Mouse (Mus musculus) midbrain, embryonic 11.5 days (tissue): Measurements from ENCODE around the gene Fen1. TPM values are rescaled to one million over a fixed set of nuclear protein-coding genes. Genes with fewer than 3 reads are reported as not detected.

ENCODE experiments used
- ATAC-seq: fragments of 200-750 bp; cut with Nextera tagmentation; 2 replicates; pipeline ENCODE4 v1.8.0; 2017; ENCODE audit warnings: moderate TSS enrichment, moderate library complexity; ENCODE audit not compliant: low FRiP score
- DNase-seq: peaks from one replicate; pipeline ENCODE4 v3.0.0; 2015; ENCODE audit warnings: low spot score; ENCODE audit errors: missing footprints
- H3K27ac ChIP-seq: fragments of 300-500 bp; sonication (generic); 2 replicates; pipeline ENCODE4 v1.5.1; 2014; ENCODE audit warnings: low read depth, low read length
- H3K27me3 ChIP-seq: fragments of 300-500 bp; sonication (generic); 2 replicates; pipeline ENCODE4 v1.6.1; 2014; ENCODE audit warnings: mild to moderate bottlenecking, low read length, moderate library complexity, mixed read lengths; ENCODE audit not compliant: control insufficient read depth, insufficient read depth
- H3K36me3 ChIP-seq: fragments of 300-500 bp; sonication (generic); 2 replicates; pipeline ENCODE4 v1.6.1; 2014; ENCODE audit warnings: mild to moderate bottlenecking, low read length, moderate library complexity, mixed read lengths; ENCODE audit not compliant: control insufficient read depth, insufficient read depth
- H3K4me1 ChIP-seq: fragments of 300-500 bp; sonication (generic); 2 replicates; pipeline ENCODE4 v1.6.1; 2014; ENCODE audit warnings: low read length; ENCODE audit not compliant: control insufficient read depth, insufficient read depth
- H3K4me2 ChIP-seq: fragments of 300-500 bp; sonication (generic); 2 replicates; pipeline ENCODE4 v1.6.1; 2014; ENCODE audit warnings: mild to moderate bottlenecking, moderate library complexity
- H3K4me3 ChIP-seq: fragments of 300-500 bp; sonication (generic); 2 replicates; pipeline ENCODE4 v1.5.1; 2014; ENCODE audit warnings: low read depth, low read length
- H3K9ac ChIP-seq: fragments of 300-500 bp; sonication (generic); 2 replicates; pipeline ENCODE4 v1.6.1; 2014; ENCODE audit warnings: low read length
- H3K9me3 ChIP-seq: fragments of 300-500 bp; sonication (generic); 2 replicates; pipeline ENCODE4 v1.6.1; 2016; ENCODE audit warnings: low read length; ENCODE audit not compliant: control insufficient read depth
- WGBS: fragments of 180-500 bp; shearing (Covaris S2); extraction: QIAGEN DNeasy Blood & Tissue Kit; methylation state at CpG from one replicate; pipeline ENCODE4 v1.1.7; 2014; 5-methylcytosine and 5-hydroxymethylcytosine counted together
- polyA plus RNA-seq: library from polyadenylated mRNA; unstranded; fragments of >200 nt; fragmentation: Nextera tagmentation; extraction: Ambion mirVana; gene quantifications from 2 replicates; pipeline ENCODE4 v1.2.1, GENCODE M21; 2014

The Fen1 gene
- polyA plus RNA-seq = 121 and 128 TPM in 2 replicates

- Histone ChIP-seq H3K27me3 (no peaks in the 10 kb centered on the region), H3K4me2 (peak within 1 kb of the TSS; percentile 94), H3K4me1 (peaks cover 12% of the 10 kb centered on the region), H3K9me3 (no peaks in the 10 kb centered on the region), H3K9ac (peak within 1 kb of the TSS; percentile 90), H3K36me3 (peaks cover 15% of the 10 kb centered on the region), H3K4me3 (peak within 1 kb of the TSS; percentile 92), H3K27ac (peak within 1 kb of the TSS; percentile 31; the same call in 1 of the 2 replicates)
- under 1% methylated on average over 40 of the region's 40 CpGs for WGBS
- DNase-seq = peak; percentile 98
- ATAC-seq = peak; percentile 93
Measured at GRCm38 (mm10) chr19:10203848-10204615, at the start of gene Fen1, which contains the start of gene Tmem258. Gene Fen1 (minus strand): TSS chr19:10204169. Gene Tmem258 (plus strand): TSS chr19:10204014.

- ATAC-seq = no peak
Measured at GRCm38 (mm10) chr19:10248128-10248527, 44.2 kb upstream of the Fen1 start.

GRCm38 (mm10) chr19:10247165-10247564 is 43.2 kb upstream of the Fen1 start:
- H3K27me3 ChIP-seq = no peaks in the 10 kb centered on the region
- DNase-seq = no peak
- H3K9me3 ChIP-seq = no peaks in the 10 kb centered on the region
- no peak overlapping the region for H3K4me2 ChIP-seq
- H3K4me1 ChIP-seq = peaks cover 10% of the 10 kb centered on the region
- H3K4me3 ChIP-seq = no peak overlapping the region
- H3K36me3 ChIP-seq = no peaks in the 10 kb centered on the region
- no peak overlapping the region for H3K9ac ChIP-seq
- no peak for ATAC-seq
- H3K27ac ChIP-seq = no peak overlapping the region
- 40% methylated on average over 6 of the region's 6 CpGs for WGBS

More at GRCm38 (mm10) chr19:10248128-10248527, 44.2 kb upstream of the Fen1 start:
- no peaks in the 10 kb centered on the region for H3K36me3 ChIP-seq
- no peak overlapping the region for H3K9ac ChIP-seq
- H3K4me2 ChIP-seq = no peak overlapping the region
- no peaks in the 10 kb centered on the region for H3K27me3 ChIP-seq
- DNase-seq = no peak
- no peaks in the 10 kb centered on the region for H3K9me3 ChIP-seq
- WGBS = 60% methylated on average over 20 of the region's 20 CpGs
- H3K27ac ChIP-seq = no peak overlapping the region
- H3K4me1 ChIP-seq = peaks cover 4% of the 10 kb centered on the region
- H3K4me3 ChIP-seq = no peak overlapping the region

- ATAC-seq = no peak
Measured at GRCm38 (mm10) chr19:10244183-10244582, 40.2 kb upstream of the Fen1 start.

GRCm38 (mm10) chr19:10242916-10243315 is 38.9 kb upstream of the Fen1 start:
- no peak overlapping the region for H3K27ac ChIP-seq
- WGBS = 6% methylated on average over 8 of the region's 8 CpGs
- H3K9me3 ChIP-seq = no peaks in the 10 kb centered on the region
- peak overlapping the region; percentile 13; the same call in 1 of the 2 replicates for H3K9ac ChIP-seq
- H3K4me2 ChIP-seq = no peak overlapping the region
- DNase-seq (peak; percentile 83), ATAC-seq (peak; percentile 26; the same call in 1 of the 2 replicates)
- no peaks in the 10 kb centered on the region for H3K36me3 ChIP-seq
- no peak overlapping the region for H3K4me3 ChIP-seq
- peaks cover 13% of the 10 kb centered on the region for H3K4me1 ChIP-seq
- peaks cover 8% of the 10 kb centered on the region; the same call in 1 of the 2 replicates for H3K27me3 ChIP-seq

More at GRCm38 (mm10) chr19:10244183-10244582, 40.2 kb upstream of the Fen1 start:
- WGBS = 7% methylated on average over 3 of the region's 3 CpGs
- H3K4me2 ChIP-seq = no peak overlapping the region
- H3K9ac ChIP-seq = no peak overlapping the region
- no peaks in the 10 kb centered on the region for H3K36me3 ChIP-seq
- H3K27me3 ChIP-seq = peaks cover 8% of the 10 kb centered on the region; the same call in 1 of the 2 replicates
- no peak overlapping the region for H3K27ac ChIP-seq
- H3K4me1 ChIP-seq = peaks cover 13% of the 10 kb centered on the region
- no peak for DNase-seq
- no peak overlapping the region for H3K4me3 ChIP-seq
- no peaks in the 10 kb centered on the region for H3K9me3 ChIP-seq

GRCm38 (mm10) chr19:10240654-10241305 is 36.8 kb upstream of the Fen1 start, which contains the start of gene Myrf:
Gene Myrf (minus strand): TSS chr19:10240748.
- 7% methylated on average over 43 of the region's 43 CpGs for WGBS

GRCm38 (mm10) chr19:10239975-10240653 is 36.1 kb upstream of the Fen1 start:
- no peak overlapping the region for H3K27ac ChIP-seq
- H3K4me3 ChIP-seq = peak overlapping the region; percentile 43
- no peak; the same call in 1 of the 2 replicates for ATAC-seq

More at GRCm38 (mm10) chr19:10240654-10241305, 36.8 kb upstream of the Fen1 start, which contains the start of gene Myrf:
- peak; percentile 79 for ATAC-seq
- no peaks in the 10 kb centered on the region for H3K36me3 ChIP-seq
- H3K9me3 ChIP-seq = no peaks in the 10 kb centered on the region
- peaks cover 8% of the 10 kb centered on the region; the same call in 1 of the 2 replicates for H3K27me3 ChIP-seq
- H3K27ac ChIP-seq = no peak within 1 kb of the TSS
- peaks cover 13% of the 10 kb centered on the region for H3K4me1 ChIP-seq
- DNase-seq = peak; percentile 98
- H3K9ac ChIP-seq = peak within 1 kb of the TSS; percentile 62
- peak within 1 kb of the TSS; percentile 67 for H3K4me2 ChIP-seq
- H3K4me3 ChIP-seq = peak within 1 kb of the TSS; percentile 43

GRCm38 (mm10) chr19:10239419-10239818 is 35.5 kb upstream of the Fen1 start:
- Histone ChIP-seq H3K27me3 (peaks cover 8% of the 10 kb centered on the region; the same call in 1 of the 2 replicates), H3K4me3 (no peak overlapping the region), H3K4me1 (peaks cover 13% of the 10 kb centered on the region), H3K4me2 (no peak overlapping the region), H3K9me3 (no peaks in the 10 kb centered on the region), H3K9ac (no peak overlapping the region), H3K36me3 (no peaks in the 10 kb centered on the region), H3K27ac (no peak overlapping the region)
- WGBS = 38% methylated on average over 2 of the region's 2 CpGs
- DNase-seq (no peak), ATAC-seq (no peak)

More at GRCm38 (mm10) chr19:10239975-10240653, 36.1 kb upstream of the Fen1 start:
- peak; percentile 93 for DNase-seq
- Histone ChIP-seq H3K4me2 (peak overlapping the region; percentile 67), H3K9me3 (no peaks in the 10 kb centered on the region), H3K27me3 (peaks cover 8% of the 10 kb centered on the region; the same call in 1 of the 2 replicates), H3K4me1 (peaks cover 13% of the 10 kb centered on the region), H3K36me3 (no peaks in the 10 kb centered on the region), H3K9ac (peak overlapping the region; percentile 62)
- 2% methylated on average over 26 of the region's 26 CpGs for WGBS
